Mouse (Mus musculus) layer of hippocampus, postnatal 10 days (tissue): Measurements from ENCODE around the gene Mup17. TPM values are rescaled to one million over a fixed set of nuclear protein-coding genes. Genes with fewer than 3 reads are reported as not detected.
"Not testable (repeated sequence)": the region's sequence is repeated elsewhere in the genome, so short reads cannot be mapped to it uniquely, and the experiment has no call there.

Experiments
- DNase-seq, 2 experiments: peaks; one replicate each; pipeline ENCODE4 v3.0.0; 2021; ENCODE audit warnings: low spot score in 2 of 2
- long read RNA-seq: library from polyadenylated mRNA; stranded (forward); transcript quantifications from one replicate; pipeline ENCODE4 v2.0.0, GENCODE M21; 2023
- total RNA-seq, 2 experiments: library from RNA; stranded (reverse); gene quantifications; 2 replicates each; pipeline ENCODE4 v1.2.3; 2021

The Mup17 gene
- not detected for total RNA-seq
- long read RNA-seq, result 0 reads

- DNase-seq, result not testable (repeated sequence)
Measured at GRCm38 (mm10) chr4:61595771-61596170, at the start of gene Mup17. Gene Mup17, minus strand, starts transcription at chr4:61595871.

- not testable (repeated sequence) for DNase-seq
Measured at GRCm38 (mm10) chr4:61571561-61571960, 24.1 kb downstream of the Mup17 start.

GRCm38 (mm10) chr4:61555887-61556286 lies 39.8 kb downstream of the Mup17 start:
- peak; percentile 11 to 21 for DNase-seq

Other genes starting within 250 kb of the Mup17 start
- not detected for gene Mup15, start 156.1 kb downstream of the Mup17 start, total RNA-seq
- gene Mup16, start 76.3 kb downstream of the Mup17 start, total RNA-seq, result not detected
- not detected for gene Mup18, start 78.3 kb upstream of the Mup17 start, total RNA-seq
- gene Mup19, start 186.4 kb upstream of the Mup17 start, total RNA-seq, result not detected
- gene Mup5, start 239.4 kb upstream of the Mup17 start, total RNA-seq, result not detected